16 mouse cellular contexts compared by ENCODE assay signal in genomic region chr5:110778263-110778662, GRCm38 (mm10).
"Had no signal": no experiment of that assay in that cellular context is flagged by ENCODE, and none has a peak within 500 bp of the region (broad histone marks: within the 10 kb centered on the region; RNA-seq: fewer than 3 reads in every experiment).

No protein-coding gene starts in this region.

- H3K9me3 ChIP-seq: limb, embryonic 12.5 days; midbrain, embryonic 13.5 days; neural tube, embryonic 15.5 days had no signal

- H3K9ac ChIP-seq: limb, embryonic 12.5 days; midbrain, embryonic 13.5 days; neural tube, embryonic 15.5 days had no signal

- H3K4me2 ChIP-seq: midbrain, embryonic 13.5 days had no signal

- H3K27me3 ChIP-seq: limb, embryonic 12.5 days; neural tube, embryonic 15.5 days had no signal

- ATAC-seq: midbrain, embryonic 13.5 days had no signal

- DNase-seq: kidney, adult 11 months; kidney, adult 9 months; kidney, postnatal 36 days; layer of hippocampus, adult 9-11 months; layer of hippocampus, postnatal 36 days; lung, embryonic 14.5 days; lung, postnatal 14 days; right cerebral cortex, adult 18-20 months; right cerebral cortex, postnatal 25 days; thymus, adult 18-20 months; thymus, postnatal 14 days had no signal

- H3K27ac ChIP-seq: kidney, postnatal 0 days; limb, embryonic 12.5 days; liver, embryonic 14.5 days; midbrain, embryonic 13.5 days; neural tube, embryonic 15.5 days had no signal

- H3K4me3 ChIP-seq: midbrain, embryonic 13.5 days; neural tube, embryonic 15.5 days had no signal
